Mouse (Mus musculus): ENCODE data around the gene Slc22a12. TPM values are rescaled to one million over a fixed set of nuclear protein-coding genes. Genes with fewer than 3 reads are reported as not detected.
A peak's percentile ranks its signal among the peaks of the same experiment; 100 is the strongest.

The Slc22a12 gene
- total and polyA plus RNA-seq, 2 experiments, result not detected

- Histone ChIP-seq H3K36me3 (ENCODE audit: control insufficient read depth, insufficient read depth, low read length) (no peaks in the 10 kb centered on the region), H3K4me3 (ENCODE audit: insufficient read depth, low read depth, low read length) (no peak overlapping the region), H3K27ac (replicated peaks; ENCODE audit: insufficient read depth, low read depth, low read length) (no peak overlapping the region), H3K9ac (ENCODE audit: low read depth, low read length) (no peak overlapping the region), H3K79me2 (ENCODE audit: control insufficient read depth, insufficient read depth, low read length) (no peaks in the 10 kb centered on the region), H3K27me3 (ENCODE audit: control insufficient read depth, insufficient read depth, low read length) (peaks cover 17% of the 10 kb centered on the region), H3K4me1 (ENCODE audit: control insufficient read depth, insufficient read depth, low read length) (no peaks in the 10 kb centered on the region)
- TF ChIP-seq POLR2A (IDR thresholded peaks at IDR 0.05; ENCODE audit: extremely low read depth, insufficient read depth, low read length), result no peak
- DNase-seq (ENCODE audit: extremely low read depth, low read depth, low spot score), result no peak
- 63% methylated on average over 18 of the region's 18 CpGs for WGBS
These were observed 48.2 kb downstream of the Slc22a12 start for GRCm38 (mm10) chr19:6494504-6495170.

DNA sequence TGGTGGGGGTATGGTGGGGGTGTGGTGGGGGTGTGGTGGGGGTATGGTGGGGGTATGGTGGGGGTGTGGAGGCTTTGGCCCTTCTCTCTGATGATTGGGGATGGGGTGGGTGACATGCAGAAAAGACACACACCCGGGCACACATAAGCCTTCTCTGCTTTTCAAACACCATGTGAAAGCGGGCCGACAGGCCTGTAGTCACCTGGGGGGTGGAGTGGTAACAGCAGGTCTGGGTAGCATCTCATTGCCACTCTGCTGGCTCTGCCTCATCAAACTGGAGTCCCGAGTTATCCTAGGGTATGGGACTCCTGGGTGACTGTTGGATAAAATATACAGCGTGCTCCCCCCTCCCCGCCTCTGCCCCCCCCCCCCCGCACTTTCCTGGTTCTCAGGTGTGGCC, 48.8 kb downstream of the Slc22a12 start:
- no peaks in the 10 kb centered on the region for H3K36me3 ChIP-seq (ENCODE audit: control insufficient read depth, insufficient read depth, low read length)
- no peak overlapping the region for H3K9ac ChIP-seq (ENCODE audit: low read depth, low read length)
- WGBS, result 60% methylated on average over 7 of the region's 7 CpGs
- TF ChIP-seq POLR2A (IDR thresholded peaks at IDR 0.05; ENCODE audit: extremely low read depth, insufficient read depth, low read length) (no peak), CTCF (IDR thresholded peaks at IDR 0.05; ENCODE audit: low read depth, low read length) (no peak)
- DNase-seq (ENCODE audit: extremely low read depth, low read depth, low spot score), result no peak
- H3K79me2 ChIP-seq (ENCODE audit: control insufficient read depth, insufficient read depth, low read length), result no peaks in the 10 kb centered on the region
- peaks cover 16% of the 10 kb centered on the region for H3K27me3 ChIP-seq (ENCODE audit: control insufficient read depth, insufficient read depth, low read length)
- H3K27ac ChIP-seq (replicated peaks; ENCODE audit: insufficient read depth, low read depth, low read length), result no peak overlapping the region
- no peak overlapping the region for H3K4me3 ChIP-seq (ENCODE audit: insufficient read depth, low read depth, low read length)
- H3K4me1 ChIP-seq (ENCODE audit: control insufficient read depth, insufficient read depth, low read length), result no peaks in the 10 kb centered on the region

GRCm38 (mm10) chr19:6493219-6493618, 49.6 kb downstream of the Slc22a12 start:
- H3K27me3 ChIP-seq (ENCODE audit: control insufficient read depth, insufficient read depth, low read length), result peaks cover 10% of the 10 kb centered on the region
- WGBS, result 78% methylated on average over 7 of the region's 7 CpGs
- TF ChIP-seq POLR2A (IDR thresholded peaks at IDR 0.05; ENCODE audit: extremely low read depth, insufficient read depth, low read length) (no peak), CTCF (IDR thresholded peaks at IDR 0.05; ENCODE audit: low read depth, low read length) (no peak)

DNA sequence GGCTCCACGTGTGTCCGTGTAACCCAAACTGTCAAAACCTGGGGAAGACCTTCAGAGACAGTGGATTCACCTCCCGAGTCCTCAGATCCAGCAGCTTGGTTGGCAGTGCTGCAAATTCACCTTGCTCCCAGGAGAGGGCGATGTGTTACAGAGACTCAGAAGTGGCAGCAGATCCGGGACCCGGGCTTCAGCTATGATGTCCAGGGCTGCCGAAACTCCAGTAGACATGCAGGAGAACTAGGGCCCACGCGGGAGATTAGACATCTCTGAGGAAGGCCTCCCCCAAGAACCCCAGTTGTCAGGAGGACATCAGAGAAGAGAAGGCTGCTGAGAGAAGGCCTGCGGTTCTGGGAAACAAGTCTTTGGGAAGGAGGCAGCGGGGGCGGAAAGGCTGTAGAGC, 50.7 kb downstream of the Slc22a12 start:
- no peak overlapping the region for H3K9ac ChIP-seq (ENCODE audit: low read depth, low read length)
- no peaks in the 10 kb centered on the region for H3K79me2 ChIP-seq (ENCODE audit: control insufficient read depth, insufficient read depth, low read length)
- WGBS, result 21% methylated on average over 12 of the region's 12 CpGs
- H3K27ac ChIP-seq (replicated peaks; ENCODE audit: insufficient read depth, low read depth, low read length), result no peak overlapping the region
- peak; percentile 82 for TF ChIP-seq CTCF (IDR thresholded peaks at IDR 0.05; ENCODE audit: low read depth, low read length)
- TF ChIP-seq POLR2A (IDR thresholded peaks at IDR 0.05; ENCODE audit: extremely low read depth, insufficient read depth, low read length), result no peak
- H3K4me1 ChIP-seq (ENCODE audit: control insufficient read depth, insufficient read depth, low read length), result no peaks in the 10 kb centered on the region
- peak; percentile 30 for DNase-seq (ENCODE audit: extremely low read depth, low read depth, low spot score)
- H3K27me3 ChIP-seq (ENCODE audit: control insufficient read depth, insufficient read depth, low read length), result peaks cover 10% of the 10 kb centered on the region
- no peak overlapping the region for H3K4me3 ChIP-seq (ENCODE audit: insufficient read depth, low read depth, low read length)
- H3K36me3 ChIP-seq (ENCODE audit: control insufficient read depth, insufficient read depth, low read length), result no peaks in the 10 kb centered on the region

More at GRCm38 (mm10) chr19:6493219-6493618, 49.6 kb downstream of the Slc22a12 start:
- Histone ChIP-seq H3K9ac (ENCODE audit: low read depth, low read length) (no peak overlapping the region), H3K4me3 (ENCODE audit: insufficient read depth, low read depth, low read length) (no peak overlapping the region), H3K4me1 (ENCODE audit: control insufficient read depth, insufficient read depth, low read length) (no peaks in the 10 kb centered on the region), H3K79me2 (ENCODE audit: control insufficient read depth, insufficient read depth, low read length) (no peaks in the 10 kb centered on the region), H3K36me3 (ENCODE audit: control insufficient read depth, insufficient read depth, low read length) (no peaks in the 10 kb centered on the region), H3K27ac (replicated peaks; ENCODE audit: insufficient read depth, low read depth, low read length) (no peak overlapping the region)
- no peak for DNase-seq (ENCODE audit: extremely low read depth, low read depth, low spot score)

DNA sequence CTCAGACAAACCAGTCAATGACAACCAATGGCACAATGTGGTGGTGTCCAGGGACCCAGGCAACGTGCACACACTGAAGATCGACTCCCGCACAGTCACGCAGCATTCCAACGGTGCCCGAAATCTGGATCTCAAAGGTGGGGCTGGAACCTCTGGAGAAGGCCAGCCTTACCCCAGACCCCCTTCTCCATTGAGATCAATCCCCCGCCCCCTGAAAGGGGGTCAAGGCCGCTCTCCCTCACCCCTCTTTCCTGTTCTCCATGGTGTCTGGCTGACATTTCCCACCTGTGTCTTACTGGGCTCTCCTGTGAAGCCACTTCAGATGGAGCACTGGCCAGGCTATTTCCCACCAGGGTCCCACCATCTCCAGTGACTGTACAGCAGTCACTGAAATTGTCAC, 51.3 kb downstream of the Slc22a12 start:
- Histone ChIP-seq H3K9ac (ENCODE audit: low read depth, low read length) (no peak overlapping the region), H3K27ac (replicated peaks; ENCODE audit: insufficient read depth, low read depth, low read length) (no peak overlapping the region), H3K27me3 (ENCODE audit: control insufficient read depth, insufficient read depth, low read length) (peaks cover 10% of the 10 kb centered on the region), H3K36me3 (ENCODE audit: control insufficient read depth, insufficient read depth, low read length) (no peaks in the 10 kb centered on the region), H3K79me2 (ENCODE audit: control insufficient read depth, insufficient read depth, low read length) (no peaks in the 10 kb centered on the region), H3K4me3 (ENCODE audit: insufficient read depth, low read depth, low read length) (no peak overlapping the region), H3K4me1 (ENCODE audit: control insufficient read depth, insufficient read depth, low read length) (no peaks in the 10 kb centered on the region)
- TF ChIP-seq CTCF (IDR thresholded peaks at IDR 0.05; ENCODE audit: low read depth, low read length), result no peak
- no peak for TF ChIP-seq POLR2A (IDR thresholded peaks at IDR 0.05; ENCODE audit: extremely low read depth, insufficient read depth, low read length)
- no peak for DNase-seq (ENCODE audit: extremely low read depth, low read depth, low spot score)
- 76% methylated on average over 8 of the region's 8 CpGs for WGBS

- no peak for TF ChIP-seq POLR2A (IDR thresholded peaks at IDR 0.05; ENCODE audit: extremely low read depth, insufficient read depth, low read length)
- TF ChIP-seq CTCF (IDR thresholded peaks at IDR 0.05; ENCODE audit: low read depth, low read length), result peak; percentile 92
- H3K36me3 ChIP-seq (ENCODE audit: control insufficient read depth, insufficient read depth, low read length), result no peaks in the 10 kb centered on the region
- H3K4me1 ChIP-seq (ENCODE audit: control insufficient read depth, insufficient read depth, low read length), result no peaks in the 10 kb centered on the region
- DNase-seq (ENCODE audit: extremely low read depth, low read depth, low spot score), result peak; percentile 48
- no peaks in the 10 kb centered on the region for H3K79me2 ChIP-seq (ENCODE audit: control insufficient read depth, insufficient read depth, low read length)
- H3K27me3 ChIP-seq (ENCODE audit: control insufficient read depth, insufficient read depth, low read length), result peaks cover 6% of the 10 kb centered on the region
- no peak overlapping the region for H3K9ac ChIP-seq (ENCODE audit: low read depth, low read length)
- WGBS, result 2% methylated on average over 4 of the region's 4 CpGs
- no peak overlapping the region for H3K27ac ChIP-seq (replicated peaks; ENCODE audit: insufficient read depth, low read depth, low read length)
- no peak overlapping the region for H3K4me3 ChIP-seq (ENCODE audit: insufficient read depth, low read depth, low read length)
These were observed 53.8 kb downstream of the Slc22a12 start for GRCm38 (mm10) chr19:6489030-6489429.

Other genes with a start within 250 kb of the Slc22a12 start
- gene Cdc42bpg, start 236.6 kb downstream of the Slc22a12 start, total RNA-seq (2014; rRNA removed), result 3.1 and 4.6 TPM in 2 replicates
- gene Cdc42bpg, start 236.6 kb downstream of the Slc22a12 start, polyA plus RNA-seq (2012; rRNA removed), result 6.7 and 7.3 TPM in 2 replicates
- gene Men1, start 208.1 kb downstream of the Slc22a12 start, total RNA-seq (2014; rRNA removed), result 9.3 and 10.1 TPM in 2 replicates
- gene Men1, start 208.1 kb downstream of the Slc22a12 start, polyA plus RNA-seq (2012; rRNA removed), result 26.6 and 29.4 TPM in 2 replicates
- 12.8 and 17.1 TPM in 2 replicates for gene Map4k2, start 201.9 kb downstream of the Slc22a12 start, total RNA-seq (2014; rRNA removed)
- 33.0 and 39.1 TPM in 2 replicates for gene Map4k2, start 201.9 kb downstream of the Slc22a12 start, polyA plus RNA-seq (2012; rRNA removed)
- gene Sf1, start 179.3 kb downstream of the Slc22a12 start, total RNA-seq (2014; rRNA removed), result 28.5 and 34.8 TPM in 2 replicates
- 45.7 and 62.8 TPM in 2 replicates for gene Sf1, start 179.3 kb downstream of the Slc22a12 start, polyA plus RNA-seq (2012; rRNA removed)
- 0.94 and 1.6 TPM in 2 replicates for gene Pygm, start 158.6 kb downstream of the Slc22a12 start, total RNA-seq (2014; rRNA removed)
- 1.1 and 2.3 TPM in 2 replicates for gene Pygm, start 158.6 kb downstream of the Slc22a12 start, polyA plus RNA-seq (2012; rRNA removed)
- 19.9 and 23.4 TPM in 2 replicates for gene Rasgrp2, start 143.7 kb downstream of the Slc22a12 start, total RNA-seq (2014; rRNA removed)
- gene Rasgrp2, start 143.7 kb downstream of the Slc22a12 start, polyA plus RNA-seq (2012; rRNA removed), result 36.5 and 39.5 TPM in 2 replicates
- 0.28 and 1.1 TPM in 2 replicates for gene Nrxn2, start 124.3 kb downstream of the Slc22a12 start, total RNA-seq (2014; rRNA removed)
- gene Nrxn2, start 124.3 kb downstream of the Slc22a12 start, polyA plus RNA-seq (2012; rRNA removed), result 1.2 and 2.4 TPM in 2 replicates